Mouse (Mus musculus) liver, embryonic 16.5 days (tissue): ENCODE measurements at regions not wholly inside any gene's neighbourhood (a gene's known extent, or its start where the extent isn't known, plus 50 kb on each side); places are given as distances from the start of the nearest gene placed in this dataset.

Source experiments
- ATAC-seq: fragments of 200-750 bp; cut with Nextera tagmentation; 2 replicates; pipeline ENCODE4 v1.8.0; 2017; ENCODE audit warnings: low read depth, mild to moderate bottlenecking, moderate number of reproducible peaks, moderate library complexity
- H3K27ac ChIP-seq: fragments of 300-500 bp; sonication (generic); 2 replicates; pipeline ENCODE4 v1.5.1; 2014; ENCODE audit warnings: mild to moderate bottlenecking, low read length
- H3K27me3 ChIP-seq: fragments of 300-500 bp; sonication (generic); 2 replicates; pipeline ENCODE4 v1.6.1; 2014; ENCODE audit warnings: low read depth, low read length, mixed read lengths; ENCODE audit not compliant: control insufficient read depth, insufficient read depth
- H3K36me3 ChIP-seq: fragments of 300-500 bp; sonication (generic); 2 replicates; pipeline ENCODE4 v1.6.1; 2014; ENCODE audit warnings: mild to moderate bottlenecking; ENCODE audit not compliant: control insufficient read depth, insufficient read depth
- H3K4me1 ChIP-seq: fragments of 300-500 bp; sonication (generic); 2 replicates; pipeline ENCODE4 v1.6.1; 2014; ENCODE audit warnings: low read depth, low read length, mixed read lengths; ENCODE audit not compliant: control insufficient read depth
- H3K4me2 ChIP-seq: fragments of 300-500 bp; sonication (generic); 2 replicates; pipeline ENCODE4 v1.6.1; 2014; ENCODE audit warnings: low read depth, low read length, mixed read lengths
- H3K4me3 ChIP-seq: fragments of 300-500 bp; sonication (generic); 2 replicates; pipeline ENCODE4 v1.5.1; 2014; ENCODE audit warnings: low read depth, mild to moderate bottlenecking, low read length
- H3K9ac ChIP-seq: fragments of 300-500 bp; sonication (generic); 2 replicates; pipeline ENCODE4 v1.6.1; 2014; ENCODE audit warnings: low read depth, low read length
- H3K9me3 ChIP-seq: fragments of 300-500 bp; sonication (generic); replicated peaks from 2 replicates; pipeline ENCODE4 v1.6.1; 2016; ENCODE audit warnings: low read length; ENCODE audit not compliant: control insufficient read depth
- WGBS: fragments of 180-500 bp; shearing (Covaris S2); extraction: QIAGEN DNeasy Blood & Tissue Kit; methylation state at CpG from one replicate; pipeline ENCODE4 v1.1.7; 2014; ENCODE audit not compliant: insufficient replicate concordance; 5-methylcytosine and 5-hydroxymethylcytosine counted together

DNA sequence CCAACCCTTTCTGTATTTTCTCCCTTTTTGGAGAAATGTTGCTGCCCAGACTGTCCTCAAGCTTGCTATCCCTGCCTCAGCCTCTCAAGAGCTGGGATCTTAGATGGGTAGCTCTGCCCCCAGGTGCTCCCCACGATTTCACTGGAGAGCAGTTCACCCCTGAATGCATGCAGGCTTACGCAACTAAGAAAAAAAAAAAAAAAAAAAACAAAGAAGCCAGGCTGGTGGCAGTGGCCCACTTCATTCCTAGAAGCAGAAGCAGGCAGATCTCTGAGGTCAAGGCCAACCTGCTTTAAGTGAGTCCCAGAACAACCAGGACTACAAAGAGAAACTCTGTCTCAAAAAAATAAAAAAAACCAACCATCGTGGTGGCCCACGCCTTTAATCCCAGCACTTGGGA is 51.2 kb upstream of the Fbxo11 start:
- Histone ChIP-seq H3K27me3 (no peaks in the 10 kb centered on the region), H3K36me3 (no peaks in the 10 kb centered on the region), H3K4me2 (no peak overlapping the region), H3K9ac (no peak overlapping the region), H3K4me1 (no peaks in the 10 kb centered on the region; the same call in 1 of the 2 replicates), H3K9me3 (no peaks in the 10 kb centered on the region), H3K27ac (no peak overlapping the region), H3K4me3 (no peak overlapping the region)
- 76% methylated on average over 4 of the region's 4 CpGs for WGBS
- no peak for ATAC-seq

DNA sequence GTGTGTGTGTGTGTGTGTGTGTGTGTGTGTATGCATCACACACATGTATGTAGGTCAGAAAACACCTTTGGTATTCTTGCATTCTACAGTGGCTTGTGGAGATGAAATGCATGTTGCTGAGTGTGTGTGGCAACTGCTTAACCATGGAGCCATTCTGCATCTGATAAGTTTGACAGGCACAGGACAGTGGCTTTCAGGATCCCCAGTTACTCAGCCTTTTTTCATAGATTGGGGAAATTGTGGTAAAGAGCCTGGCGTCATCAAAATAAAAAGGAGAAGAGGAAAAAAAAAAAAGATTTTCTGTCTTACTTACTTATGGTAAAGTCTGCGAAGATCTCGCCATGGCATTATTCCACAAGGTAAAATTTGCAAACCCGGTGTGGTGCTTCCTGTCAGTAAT is 53.6 kb upstream of the Fbxo11 start:
- no peak for ATAC-seq
- WGBS: 25% methylated on average over 4 of the region's 4 CpGs
- Histone ChIP-seq H3K9me3 (no peaks in the 10 kb centered on the region), H3K27ac (no peak overlapping the region), H3K36me3 (no peaks in the 10 kb centered on the region), H3K27me3 (no peaks in the 10 kb centered on the region), H3K4me3 (no peak overlapping the region), H3K9ac (no peak overlapping the region), H3K4me2 (no peak overlapping the region), H3K4me1 (no peaks in the 10 kb centered on the region)

DNA sequence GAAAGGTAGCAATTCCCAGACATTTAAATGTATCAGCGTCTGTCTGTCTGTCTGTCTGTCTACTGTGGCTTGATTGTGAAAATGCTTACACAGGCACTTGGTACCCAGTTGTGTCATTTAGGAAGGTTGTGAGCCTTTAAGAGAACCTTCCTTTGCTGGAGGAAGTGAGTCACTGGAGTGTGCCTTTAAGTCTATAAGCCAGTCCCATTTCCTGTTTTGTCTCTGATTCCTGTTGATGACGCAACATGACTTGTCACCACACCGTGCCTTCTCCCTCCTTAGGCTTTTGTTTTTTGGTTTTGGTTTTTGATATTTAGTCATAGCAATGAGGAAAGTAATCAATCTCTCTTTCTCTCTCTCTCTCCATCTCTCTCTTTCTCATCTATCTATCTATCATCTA is 58.6 kb upstream of the Fbxo11 start:
- Histone ChIP-seq H3K36me3 (no peaks in the 10 kb centered on the region), H3K27me3 (no peaks in the 10 kb centered on the region), H3K4me2 (no peak overlapping the region), H3K27ac (no peak overlapping the region), H3K9ac (no peak overlapping the region), H3K9me3 (no peaks in the 10 kb centered on the region), H3K4me3 (no peak overlapping the region), H3K4me1 (no peaks in the 10 kb centered on the region)
- ATAC-seq: no peak
- WGBS: 34% methylated on average over 3 of the region's 3 CpGs

DNA sequence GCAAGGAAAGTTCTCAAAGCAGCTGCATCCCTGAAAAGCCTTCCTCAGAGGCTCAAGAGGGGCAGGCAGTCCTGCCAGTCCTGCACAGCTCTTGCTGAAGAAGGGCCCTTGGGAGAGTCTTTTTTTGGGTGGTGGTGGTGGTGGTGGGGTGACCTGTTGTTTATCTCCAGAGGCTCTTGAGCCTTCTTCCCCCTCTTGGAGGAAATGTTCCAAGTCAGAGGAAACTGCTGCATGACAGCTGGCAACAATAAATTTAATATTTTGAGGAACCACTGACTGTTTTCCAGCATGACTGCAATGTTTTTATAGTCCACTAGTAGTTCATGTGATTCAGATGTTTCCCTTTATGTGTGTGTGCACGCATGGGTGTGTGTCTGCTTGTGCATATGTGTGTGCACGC is 62.0 kb upstream of the Fbxo11 start:
- ATAC-seq: no peak
- no peaks in the 10 kb centered on the region for H3K9me3 ChIP-seq
- no peak overlapping the region for H3K4me2 ChIP-seq
- H3K4me1 ChIP-seq: no peaks in the 10 kb centered on the region
- no peak overlapping the region for H3K4me3 ChIP-seq
- no peak overlapping the region for H3K27ac ChIP-seq
- 35% methylated on average over 2 of the region's 2 CpGs for WGBS
- no peaks in the 10 kb centered on the region for H3K36me3 ChIP-seq
- H3K27me3 ChIP-seq: no peaks in the 10 kb centered on the region
- H3K9ac ChIP-seq: no peak overlapping the region

DNA sequence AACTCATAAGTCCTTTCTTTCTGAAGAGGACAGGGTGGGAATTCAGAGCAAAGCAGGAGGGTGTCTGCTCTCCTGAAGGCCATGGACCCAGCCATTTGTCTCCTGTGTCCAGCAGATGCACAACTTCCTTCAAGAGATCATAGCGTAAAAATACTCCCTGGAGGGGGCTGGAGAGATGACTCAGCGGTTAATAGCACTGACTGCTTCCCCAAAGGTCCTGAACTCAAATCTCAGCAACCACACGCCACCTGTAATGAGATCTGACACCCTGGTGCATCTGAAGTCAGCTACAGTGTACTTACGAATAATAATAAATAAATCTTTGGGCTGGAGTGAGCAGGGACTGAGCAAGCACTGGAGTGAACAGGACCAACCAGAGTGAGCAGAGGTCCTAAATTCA is 66.2 kb upstream of the Fbxo11 start:
- H3K4me1 ChIP-seq: no peaks in the 10 kb centered on the region
- H3K27ac ChIP-seq: no peak overlapping the region
- H3K27me3 ChIP-seq: no peaks in the 10 kb centered on the region
- ATAC-seq: no peak
- H3K36me3 ChIP-seq: no peaks in the 10 kb centered on the region
- H3K9ac ChIP-seq: no peak overlapping the region
- H3K4me2 ChIP-seq: no peak overlapping the region
- H3K9me3 ChIP-seq: no peaks in the 10 kb centered on the region
- WGBS: 39% methylated on average over 4 of the region's 4 CpGs
- no peak overlapping the region for H3K4me3 ChIP-seq

DNA sequence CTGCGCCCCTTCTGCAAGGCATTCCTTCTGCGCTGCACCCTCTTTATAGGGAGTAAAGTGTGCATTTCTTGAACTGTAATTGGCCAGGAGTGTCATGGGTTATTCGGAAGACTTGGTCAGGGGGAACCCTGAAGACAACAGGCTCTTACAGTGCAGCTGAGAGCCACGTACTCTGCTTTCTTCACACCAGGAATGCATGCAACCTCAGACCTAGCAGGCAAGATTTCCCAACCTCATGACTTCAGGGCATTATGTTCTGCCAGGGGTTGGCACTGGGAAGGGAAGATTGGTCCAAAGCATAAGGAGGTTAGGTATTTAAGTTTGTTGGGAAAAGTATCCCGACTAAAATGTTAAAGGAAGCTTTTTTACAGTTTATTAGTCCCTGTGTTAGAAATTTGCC is 66.9 kb upstream of the Fbxo11 start:
- Histone ChIP-seq H3K27me3 (no peaks in the 10 kb centered on the region), H3K9me3 (no peaks in the 10 kb centered on the region), H3K27ac (no peak overlapping the region), H3K9ac (no peak overlapping the region), H3K36me3 (no peaks in the 10 kb centered on the region), H3K4me2 (no peak overlapping the region), H3K4me3 (no peak overlapping the region), H3K4me1 (no peaks in the 10 kb centered on the region)
- 63% methylated on average over 5 of the region's 5 CpGs for WGBS
- ATAC-seq: no peak

DNA sequence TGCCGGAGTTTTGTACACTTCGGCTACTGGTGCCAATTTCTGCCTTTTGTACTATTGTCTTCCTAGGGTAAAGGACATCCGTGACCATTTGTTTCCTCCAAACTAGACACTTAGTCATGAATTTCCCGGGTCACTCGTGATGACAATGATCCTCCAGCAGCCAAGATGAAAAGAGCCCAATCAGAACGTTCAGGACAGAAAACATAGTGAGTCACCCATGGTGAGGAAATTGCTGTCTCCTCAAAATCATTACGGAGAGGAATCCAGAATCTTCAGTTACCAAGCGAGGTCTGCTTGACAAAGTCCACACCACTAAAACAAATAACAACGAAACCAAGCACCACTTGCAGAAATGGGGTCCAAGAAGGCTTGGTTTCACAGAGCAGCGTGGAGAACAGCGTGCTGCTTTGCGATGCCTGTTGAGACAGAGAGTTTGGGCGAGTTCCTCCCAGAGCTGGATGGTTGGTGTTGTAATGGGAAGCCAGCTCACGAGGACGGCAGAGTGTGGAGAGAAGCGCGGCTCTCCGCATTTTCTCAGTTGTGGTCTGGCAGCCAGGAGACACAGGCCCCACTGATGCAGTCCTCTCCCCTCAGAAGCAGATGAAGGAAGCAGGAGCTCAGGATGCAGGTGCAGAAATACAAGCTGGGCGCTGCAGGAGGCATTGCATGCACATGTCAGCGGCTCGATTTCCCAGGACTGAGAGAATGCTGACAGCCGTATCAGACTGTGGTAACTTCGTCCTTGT is 67.7 kb upstream of the Fbxo11 start:
- H3K36me3 ChIP-seq: no peaks in the 10 kb centered on the region
- H3K4me1 ChIP-seq: no peaks in the 10 kb centered on the region
- no peak overlapping the region for H3K4me3 ChIP-seq
- H3K4me2 ChIP-seq: no peak overlapping the region
- WGBS: 49% methylated on average over 23 of the region's 23 CpGs
- H3K27me3 ChIP-seq: no peaks in the 10 kb centered on the region
- no peaks in the 10 kb centered on the region for H3K9me3 ChIP-seq
- peak; percentile 32; the same call in 1 of the 2 replicates for ATAC-seq
- H3K27ac ChIP-seq: no peak overlapping the region
- no peak overlapping the region for H3K9ac ChIP-seq

DNA sequence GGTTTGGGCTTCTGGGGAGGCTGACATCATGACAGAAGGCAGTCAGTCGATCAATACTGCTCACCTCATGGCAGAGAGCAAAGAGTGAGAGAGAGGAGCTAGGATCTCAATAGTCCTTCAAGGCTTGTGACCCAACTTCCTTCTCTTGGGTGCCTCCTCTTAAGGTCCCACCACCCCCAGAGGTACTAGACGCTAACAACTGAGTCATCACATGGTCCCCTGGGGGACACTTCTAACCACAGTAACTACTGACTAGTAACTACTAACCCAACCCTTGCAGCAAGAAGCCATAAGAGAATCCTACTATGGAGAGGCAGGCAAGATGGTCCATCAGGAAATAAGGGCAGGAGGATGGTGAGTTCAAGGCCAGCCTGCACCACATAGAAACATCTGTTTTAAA is 69.5 kb upstream of the Fbxo11 start:
- WGBS: 46% methylated on average over 2 of the region's 2 CpGs

DNA sequence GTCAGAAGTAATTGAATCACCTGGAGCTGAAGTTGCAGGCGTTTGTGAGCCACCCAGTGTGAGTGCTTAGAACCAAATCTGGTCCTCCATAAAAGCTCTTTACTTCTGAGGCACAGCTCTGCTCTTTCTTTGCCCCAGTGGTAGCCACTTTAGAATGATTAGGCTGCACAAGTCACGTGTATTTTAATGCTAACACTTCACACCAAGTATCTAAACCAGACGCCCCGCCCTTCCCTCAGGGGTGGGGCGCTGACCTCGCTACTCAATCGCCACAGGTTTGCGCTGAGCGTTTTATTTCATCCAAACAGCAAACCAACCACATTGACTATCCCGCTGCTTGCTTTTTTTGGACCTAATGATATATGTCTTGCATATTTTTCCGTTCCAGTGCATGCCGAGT is 76.4 kb upstream of the Fbxo11 start:
- no peak for ATAC-seq
- Histone ChIP-seq H3K4me2 (no peak overlapping the region), H3K27me3 (no peaks in the 10 kb centered on the region), H3K4me3 (no peak overlapping the region), H3K36me3 (no peaks in the 10 kb centered on the region), H3K9me3 (no peaks in the 10 kb centered on the region), H3K9ac (no peak overlapping the region), H3K4me1 (no peaks in the 10 kb centered on the region), H3K27ac (no peak overlapping the region)
- 46% methylated on average over 12 of the region's 12 CpGs for WGBS

More for the DNA sequence above, 69.5 kb upstream of the Fbxo11 start:
- no peak overlapping the region for H3K4me3 ChIP-seq
- no peaks in the 10 kb centered on the region for H3K4me1 ChIP-seq
- no peaks in the 10 kb centered on the region for H3K36me3 ChIP-seq
- no peaks in the 10 kb centered on the region for H3K27me3 ChIP-seq
- H3K4me2 ChIP-seq: no peak overlapping the region
- H3K9ac ChIP-seq: no peak overlapping the region
- no peak for ATAC-seq
- no peak overlapping the region for H3K27ac ChIP-seq
- no peaks in the 10 kb centered on the region for H3K9me3 ChIP-seq
